Mouse (Mus musculus) kidney, postnatal 4 days (tissue): ENCODE data around the gene Hoxb9.

Experiments
- DNase-seq, 2 experiments: peaks; one replicate each; pipeline ENCODE4 v3.0.0; 2021; ENCODE audit warnings: mixed read lengths in 2 of 2

The Hoxb9 gene

DNA sequence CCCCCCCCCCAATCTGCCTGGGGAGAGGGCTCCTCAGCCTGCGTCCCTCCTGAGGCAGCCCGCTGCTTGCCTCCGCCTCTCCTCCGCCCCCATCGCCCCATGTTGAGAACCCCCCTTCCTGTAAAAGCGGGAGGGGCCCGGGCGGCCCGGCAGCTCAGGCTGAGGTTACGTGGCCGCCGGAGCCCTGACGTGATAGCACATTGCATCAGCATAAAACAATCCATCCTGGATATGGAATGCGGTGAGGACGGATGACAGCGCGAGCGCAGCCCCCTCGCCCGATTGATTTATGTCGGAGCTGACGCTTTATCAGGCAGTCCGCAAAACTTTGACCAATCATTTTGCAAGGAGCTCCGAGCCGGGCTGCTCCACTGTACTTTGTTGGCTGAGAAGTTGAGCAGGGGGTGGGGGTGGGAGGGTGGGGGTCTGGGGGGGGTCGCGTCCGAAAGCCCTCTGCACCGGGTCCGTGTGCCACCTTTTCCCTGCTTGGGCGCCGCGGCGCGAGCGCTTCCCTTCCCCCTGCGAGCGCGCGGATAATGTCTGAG, at the start of gene Hoxb9:
Hoxb9 (plus strand) TSS at position 462 of the 545 bp plus-strand sequence.
- DNase-seq = peak; percentile 83 to 89

DNA sequence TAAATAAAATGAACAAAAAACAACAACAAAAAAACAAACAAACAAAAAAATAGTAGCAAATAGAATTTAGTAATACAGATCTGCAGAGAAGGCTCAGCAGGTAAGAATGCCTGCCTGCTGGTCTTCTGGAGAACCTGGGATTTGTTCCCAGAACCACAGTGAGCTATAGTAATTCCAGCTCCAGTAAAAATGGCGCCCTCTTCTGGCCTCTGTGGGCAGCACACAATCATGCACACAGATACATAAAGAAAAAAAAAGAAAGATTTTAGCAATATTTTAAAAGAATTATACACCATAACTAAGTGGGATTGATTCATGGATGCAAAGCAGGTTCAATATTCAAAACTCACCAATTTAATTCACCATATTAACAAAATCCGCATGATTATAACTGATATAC, 47.4 kb upstream of the Hoxb9 start:
- peak in 1 of 2 experiments; percentile 24 for DNase-seq

DNA sequence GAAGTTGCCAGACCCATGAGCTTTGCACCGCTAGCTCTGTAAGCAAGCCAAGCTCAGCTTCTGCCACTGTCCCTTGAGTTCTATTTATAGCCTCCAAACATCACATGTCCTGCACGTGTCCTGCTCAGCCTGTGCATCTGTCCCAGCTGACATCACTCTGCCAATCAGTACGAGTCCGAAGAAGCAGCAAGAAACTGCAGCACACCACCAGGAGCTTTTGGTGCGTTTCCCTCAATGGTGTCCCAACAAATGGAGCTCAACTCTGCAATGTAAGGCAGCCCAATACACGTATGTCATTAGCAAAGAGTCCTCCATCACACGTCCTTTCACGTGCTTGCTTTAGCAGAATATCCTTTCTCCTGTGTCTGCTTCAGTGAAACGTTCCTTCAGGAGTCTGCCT, 43.6 kb upstream of the Hoxb9 start:
- DNase-seq = no peak

DNA sequence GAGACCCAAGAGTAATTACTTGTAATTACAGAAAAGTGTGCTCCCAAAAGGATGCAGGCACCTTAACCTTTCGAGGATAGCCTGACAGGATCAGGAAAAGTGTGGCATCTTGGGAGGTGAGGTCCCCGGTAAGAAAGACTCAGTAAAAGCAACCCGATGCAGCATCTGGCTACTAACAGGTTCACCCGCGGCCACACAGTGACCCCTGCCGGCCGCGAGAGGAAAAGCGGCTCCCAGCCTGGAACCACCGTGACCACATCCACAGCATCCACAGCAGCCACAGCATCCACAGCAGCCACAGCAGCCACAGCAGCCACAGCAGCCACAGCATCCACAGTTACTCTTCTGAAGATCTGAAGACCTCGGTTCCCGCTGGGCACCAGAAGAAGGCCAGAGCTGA, 36.4 kb upstream of the Hoxb9 start:
- DNase-seq = peak; percentile 73 to 76

GRCm38 (mm10) chr11:96240211-96240610, 31.0 kb upstream of the Hoxb9 start:
- DNase-seq = peak; percentile 77 to 82

DNA sequence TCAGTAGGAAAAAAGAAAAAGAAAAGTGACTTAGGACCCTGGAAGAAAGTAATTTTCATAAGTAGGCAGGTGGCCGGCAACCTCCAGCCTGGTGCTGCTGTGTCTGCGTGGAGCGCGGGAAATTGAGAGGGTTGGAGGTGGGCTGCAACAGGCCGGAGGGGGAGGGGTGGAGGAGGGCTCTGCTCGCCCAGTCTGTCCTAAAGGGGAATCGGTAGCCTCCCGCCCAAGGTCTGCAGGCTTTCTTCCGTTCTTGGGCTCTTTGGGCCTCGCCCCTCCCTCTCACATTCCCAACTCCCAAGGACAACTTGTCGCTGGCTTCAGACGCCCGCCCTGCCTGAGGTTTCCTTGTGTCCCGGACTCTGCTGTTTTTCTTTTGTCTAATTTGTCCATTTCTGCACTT, 20.4 kb upstream of the Hoxb9 start:
- DNase-seq = peak; percentile 78 to 87

DNA sequence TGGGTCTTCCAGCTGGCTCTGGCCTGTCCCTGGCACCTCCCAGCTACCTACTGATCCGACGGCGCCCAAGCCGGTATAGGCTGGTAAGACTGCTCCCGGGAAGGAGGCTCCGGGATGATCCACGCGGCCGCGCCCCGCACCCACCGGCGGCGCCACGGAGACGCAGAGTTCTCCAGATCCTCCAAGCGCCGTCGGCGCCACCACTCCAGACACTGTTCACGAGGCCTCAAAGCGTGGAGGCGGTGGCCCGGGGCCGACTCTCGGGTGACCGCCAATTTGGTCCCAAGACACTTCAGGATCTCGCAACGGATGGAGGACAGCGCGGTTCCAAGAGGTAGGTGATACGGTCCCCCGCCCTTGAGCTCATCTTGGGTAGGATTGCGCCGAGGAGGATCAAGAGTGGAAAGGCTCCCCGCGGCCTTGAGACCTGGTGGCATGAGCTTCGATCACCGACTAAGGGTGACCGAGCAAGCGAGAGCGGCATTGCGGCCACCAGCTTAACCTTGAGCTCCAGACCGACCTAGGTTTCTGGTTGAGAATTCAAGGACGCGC, 19.7 kb upstream of the Hoxb9 start:
- peak; percentile 68 to 77 for DNase-seq

GRCm38 (mm10) chr11:96252541-96253120, 18.6 kb upstream of the Hoxb9 start:
- peak in 1 of 2 experiments; percentile 36 for DNase-seq

DNA sequence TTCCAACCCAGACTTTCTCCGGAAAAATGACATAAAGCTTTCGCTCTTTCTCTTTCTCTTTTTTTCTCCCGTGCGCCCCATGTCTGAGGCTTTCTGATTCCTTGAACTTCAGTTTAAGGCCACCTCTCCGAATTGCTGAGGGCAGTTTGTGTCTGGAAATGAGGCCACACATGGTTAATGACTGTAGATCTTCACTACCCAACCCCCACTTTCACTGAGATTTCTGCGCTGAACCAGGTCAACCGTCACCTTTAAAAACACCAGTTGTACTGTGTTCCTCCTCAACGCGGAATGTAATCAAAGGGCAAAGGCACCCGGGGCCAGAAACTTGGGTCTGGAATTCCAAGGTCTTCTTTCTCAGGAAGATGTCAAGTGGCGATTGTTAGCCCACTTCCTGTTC, 17.0 kb upstream of the Hoxb9 start:
- peak in 1 of 2 experiments; percentile 63 for DNase-seq

- peak in 1 of 2 experiments; percentile 57 for DNase-seq
Measured at GRCm38 (mm10) chr11:96255111-96255995, 15.9 kb upstream of the Hoxb9 start.

GRCm38 (mm10) chr11:96255996-96256445, 15.2 kb upstream of the Hoxb9 start:
- peak in 1 of 2 experiments; percentile 63 for DNase-seq

DNA sequence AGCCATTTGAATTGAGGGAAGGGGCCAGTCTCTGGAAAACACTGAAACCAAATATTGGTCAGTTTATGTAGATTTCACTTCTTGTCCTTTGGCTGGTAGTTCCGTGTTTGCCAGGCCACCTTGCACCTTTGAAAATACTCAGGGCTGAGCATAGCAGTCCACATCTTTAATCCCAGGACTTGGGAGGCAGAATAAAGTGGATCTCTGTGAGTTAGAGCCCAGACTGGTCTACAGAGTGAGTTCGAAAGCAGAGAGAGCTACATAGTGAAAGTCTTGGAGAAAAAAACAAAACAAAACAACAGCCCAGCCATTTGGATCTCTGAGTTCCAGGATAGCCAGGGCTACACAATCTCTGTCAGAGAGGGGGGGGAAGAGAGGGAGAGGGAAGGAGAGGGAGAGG, 14.1 kb upstream of the Hoxb9 start:
- DNase-seq = no peak

GRCm38 (mm10) chr11:96259038-96259437, 12.2 kb upstream of the Hoxb9 start:
- peak; percentile 43 to 65 for DNase-seq

DNA sequence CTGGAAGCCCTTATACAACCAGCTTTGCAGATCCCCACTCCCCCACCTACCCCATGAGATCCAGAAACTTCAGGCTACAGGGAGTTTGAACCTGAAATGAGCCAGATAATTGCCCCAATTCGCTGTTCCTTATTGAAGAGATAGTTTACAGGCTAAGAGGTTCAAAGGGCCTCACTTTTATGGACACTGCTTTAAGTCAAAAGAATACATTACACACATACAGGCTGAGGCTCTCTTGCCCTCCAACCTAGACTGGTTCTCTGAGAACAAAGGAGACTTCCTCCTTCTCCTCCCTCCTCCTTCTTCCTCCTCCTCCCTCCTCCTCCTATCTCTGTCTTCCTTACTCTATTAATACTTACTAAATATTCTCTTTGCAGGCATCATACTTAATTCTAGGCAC, 11.7 kb upstream of the Hoxb9 start:
- no peak for DNase-seq

GRCm38 (mm10) chr11:96260310-96260970, 10.8 kb upstream of the Hoxb9 start:
- peak; percentile 65 to 76 for DNase-seq

- peak; percentile 96 for DNase-seq
Measured at GRCm38 (mm10) chr11:96261323-96261890, 9.8 kb upstream of the Hoxb9 start.

GRCm38 (mm10) chr11:96262262-96262830, 8.9 kb upstream of the Hoxb9 start:
- no peak for DNase-seq

DNA sequence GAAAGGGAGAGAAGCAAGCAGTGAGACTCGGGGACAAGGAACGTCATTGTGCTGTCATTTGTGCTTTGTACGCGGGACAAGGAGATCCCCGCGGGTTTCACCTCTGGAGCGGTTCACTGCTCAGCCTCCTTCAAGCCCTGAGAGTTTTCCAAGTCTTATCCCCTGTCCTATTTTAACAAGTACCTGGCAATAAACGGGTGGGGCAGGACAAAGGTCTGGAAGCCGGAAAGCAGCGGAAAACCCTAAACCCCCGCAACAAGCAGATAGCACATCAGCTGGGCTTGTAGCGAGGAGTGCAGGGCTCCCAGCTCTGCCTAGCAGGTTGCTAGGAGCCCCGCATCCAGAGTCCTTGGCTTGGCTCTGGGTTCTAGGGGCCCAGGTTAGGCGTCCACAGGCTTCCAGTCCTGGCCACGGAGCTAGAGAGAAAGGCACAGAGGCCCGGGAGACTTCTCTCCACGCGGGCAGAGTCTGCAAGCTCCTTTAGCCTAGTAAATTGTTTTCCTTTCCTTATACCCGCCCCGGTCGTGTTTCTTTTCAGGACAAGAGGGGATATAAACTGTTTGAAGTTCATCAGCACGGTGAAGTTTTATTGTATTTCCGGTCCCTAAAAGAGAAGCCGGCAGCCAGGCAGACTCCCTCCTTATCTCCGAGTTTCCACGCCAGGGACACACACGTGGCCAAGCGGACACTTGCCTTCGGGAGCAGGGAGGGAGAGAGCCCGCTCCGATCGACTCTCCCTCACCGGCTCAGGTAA, 7.4 kb upstream of the Hoxb9 start:
- peak in 1 of 2 experiments; percentile 33 for DNase-seq

DNA sequence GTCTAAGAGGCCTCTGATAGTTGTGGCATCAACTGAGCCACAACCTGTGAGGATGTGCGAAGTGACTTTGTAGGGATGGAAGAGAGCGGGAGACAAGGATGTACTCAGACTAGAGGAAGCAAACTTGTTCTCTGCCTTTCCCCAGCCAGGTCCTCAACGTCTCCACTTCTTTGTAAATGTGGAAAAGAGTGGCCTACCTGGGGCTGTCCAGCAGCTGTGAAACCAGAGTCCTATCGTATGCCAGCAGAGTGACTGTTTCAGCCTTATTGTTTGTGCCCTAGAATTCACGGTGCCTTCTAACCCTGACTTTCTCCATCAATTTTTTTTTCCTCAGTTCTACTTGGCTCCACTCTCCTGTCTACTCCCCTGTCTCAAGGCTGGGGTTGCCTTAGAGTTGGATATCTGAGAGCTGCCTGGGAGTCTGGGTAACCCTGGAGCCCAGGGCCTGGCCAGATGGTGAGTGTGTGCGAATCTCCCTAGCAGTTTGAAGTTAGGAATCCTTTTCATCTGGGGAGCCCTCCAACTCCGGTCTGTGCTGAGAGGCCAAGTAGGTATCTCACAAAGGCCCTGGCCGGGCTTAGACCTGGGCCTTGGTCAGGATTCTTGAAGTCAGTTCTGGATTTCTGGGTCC, 6.8 kb upstream of the Hoxb9 start:
- peak in 1 of 2 experiments; percentile 1 for DNase-seq

DNA sequence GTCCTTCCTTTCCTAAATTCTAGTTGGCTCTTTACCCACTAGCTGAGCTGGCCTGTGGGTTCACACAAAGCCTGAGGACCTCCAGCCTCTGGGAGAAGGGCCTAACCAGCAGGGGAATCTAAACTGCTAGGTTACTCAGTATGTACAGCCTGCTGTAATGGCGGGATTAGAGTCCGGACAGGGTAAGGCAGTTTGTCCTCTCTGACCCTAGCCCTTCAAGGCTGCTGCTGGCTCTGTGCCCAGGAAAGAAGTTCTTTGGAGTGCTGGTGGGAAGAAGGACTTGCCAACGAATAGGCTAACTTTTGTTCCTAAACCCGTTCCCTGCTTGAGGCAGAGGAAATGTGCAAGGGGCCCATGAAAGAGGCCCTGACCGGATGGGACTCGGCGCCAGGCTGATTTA, 5.3 kb upstream of the Hoxb9 start:
- DNase-seq = peak; percentile 76 to 83
